Mouse (Mus musculus) cortical plate, adult 2 months (tissue): ENCODE measurements around the gene Hepacam2. TPM values are rescaled to one million over a fixed set of nuclear protein-coding genes. Genes with fewer than 3 reads are reported as not detected.

Experiments used
- H3K27ac ChIP-seq: fragments of 200-500 bp; 2 replicates; pipeline ENCODE4 v1.5.1; 2012; ENCODE audit warnings: low read length, control low read depth, inconsistent platforms; ENCODE audit not compliant: insufficient read depth
- H3K4me1 ChIP-seq: fragments of 200-500 bp; 2 replicates; pipeline ENCODE4 v1.6.1; 2011; ENCODE audit warnings: low read length; ENCODE audit not compliant: control insufficient read depth, insufficient read depth
- H3K4me3 ChIP-seq: fragments of 200-500 bp; 2 replicates; pipeline ENCODE4 v1.5.1; 2011; ENCODE audit warnings: mild to moderate bottlenecking, low read length, control low read depth; ENCODE audit not compliant: insufficient read depth
- CTCF ChIP-seq: fragments of 200-500 bp; IDR thresholded peaks from 2 replicates; pipeline ENCODE4 v1.5.1; 2011; ENCODE audit warnings: mild to moderate bottlenecking, control low read depth, low read length; ENCODE audit not compliant: insufficient read depth; ENCODE audit errors: extremely low read depth
- POLR2A ChIP-seq: fragments of 200-500 bp; IDR thresholded peaks from 2 replicates; pipeline ENCODE4 v1.6.1; 2011; ENCODE audit warnings: mild to moderate bottlenecking, low read length, control low read depth; ENCODE audit not compliant: insufficient read depth; ENCODE audit errors: extremely low read depth
- polyA plus RNA-seq: library from polyadenylated mRNA; depleted of rRNA; stranded (reverse); fragments of >200 nt; gene quantifications from 2 replicates; pipeline ENCODE4 v1.2.3, GENCODE M21; 2012

The Hepacam2 gene
- polyA plus RNA-seq, 1 experiment: 0.38 TPM

DNA sequence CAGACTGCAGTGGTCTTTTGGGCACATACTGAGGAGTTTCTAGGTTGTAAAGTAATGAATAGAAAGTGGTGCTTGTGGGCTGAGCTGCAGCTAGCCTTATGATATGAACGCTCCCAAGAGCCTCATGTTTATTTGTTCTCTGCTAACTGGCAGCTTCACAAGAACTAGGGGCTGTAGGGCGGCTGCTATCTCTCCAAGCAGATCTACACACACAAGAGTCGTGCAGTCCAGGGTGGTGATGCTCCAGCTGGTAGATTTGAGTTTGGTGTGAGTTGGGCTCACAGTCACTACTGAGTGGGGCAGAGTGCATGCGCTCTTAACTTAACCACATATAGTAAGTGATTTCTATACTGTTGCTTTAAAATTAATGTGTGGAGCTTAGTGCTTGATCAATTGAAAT lies 9.0 kb upstream of the Hepacam2 start:
- Histone ChIP-seq H3K4me3 (no peak overlapping the region), H3K27ac (no peak overlapping the region), H3K4me1 (no peaks in the 10 kb centered on the region)
- TF ChIP-seq POLR2A (no peak), CTCF (no peak)

- H3K4me3 ChIP-seq: no peak overlapping the region
- no peak overlapping the region for H3K27ac ChIP-seq
- TF ChIP-seq POLR2A (no peak), CTCF (no peak)
- H3K4me1 ChIP-seq: no peaks in the 10 kb centered on the region
Measured at GRCm38 (mm10) chr6:3505289-3505688, 7.2 kb upstream of the Hepacam2 start.

- no peak overlapping the region for H3K4me3 ChIP-seq
- H3K27ac ChIP-seq: no peak overlapping the region
- H3K4me1 ChIP-seq: no peaks in the 10 kb centered on the region
- TF ChIP-seq CTCF (no peak), POLR2A (no peak)
Measured at GRCm38 (mm10) chr6:3500286-3500685, 2.2 kb upstream of the Hepacam2 start.

GRCm38 (mm10) chr6:3496210-3496609 lies 1.9 kb downstream of the Hepacam2 start:
- no peak overlapping the region for H3K27ac ChIP-seq
- no peaks in the 10 kb centered on the region for H3K4me1 ChIP-seq
- no peak overlapping the region for H3K4me3 ChIP-seq
- TF ChIP-seq POLR2A (no peak), CTCF (0 out of 2 replicates have a peak, but pooled peaks have one; percentile 8)

DNA sequence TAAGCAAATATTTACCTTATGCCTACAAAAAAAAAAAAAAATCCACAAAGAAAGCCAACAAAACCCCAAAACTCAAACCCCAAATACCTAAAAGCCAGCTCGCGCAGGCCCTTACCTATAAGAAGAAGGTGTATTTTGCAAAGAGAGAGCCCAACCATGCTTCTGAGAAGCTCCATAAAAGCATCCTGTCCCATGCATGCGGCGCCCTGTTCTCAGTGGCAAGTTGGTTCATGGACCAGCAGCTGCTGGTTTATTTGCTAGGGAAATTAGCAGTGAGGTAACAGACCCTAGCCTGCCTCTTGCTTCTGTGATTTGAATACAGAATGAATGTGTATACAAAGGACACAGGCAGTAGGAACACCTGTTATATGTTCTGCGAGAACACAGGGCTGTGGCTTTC lies 3.8 kb downstream of the Hepacam2 start:
- H3K4me1 ChIP-seq: no peaks in the 10 kb centered on the region
- no peak overlapping the region for H3K4me3 ChIP-seq
- no peak overlapping the region for H3K27ac ChIP-seq
- no peak for TF ChIP-seq POLR2A
- TF ChIP-seq CTCF: no peak

DNA sequence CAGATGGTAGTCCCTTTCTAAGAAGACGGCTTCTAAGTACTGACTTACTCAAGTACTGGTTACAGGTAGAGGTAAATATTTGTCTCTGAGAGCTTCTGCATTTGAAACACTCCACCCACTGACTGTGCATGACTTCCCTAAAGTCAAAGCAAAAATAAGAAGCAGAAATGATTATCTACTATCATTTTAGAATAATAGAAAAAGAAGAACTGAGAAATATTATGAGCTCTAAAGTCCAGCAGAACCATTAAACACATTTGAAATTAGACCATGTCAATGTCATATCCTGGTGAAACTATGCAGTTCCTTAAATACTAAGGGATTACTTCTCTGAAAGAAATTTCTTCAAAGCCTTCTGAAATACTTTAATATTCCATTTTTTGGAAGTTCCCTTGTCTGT lies 10.7 kb downstream of the Hepacam2 start:
- TF ChIP-seq CTCF: no peak
- TF ChIP-seq POLR2A: no peak
- no peak overlapping the region for H3K27ac ChIP-seq
- H3K4me3 ChIP-seq: no peak overlapping the region
- no peaks in the 10 kb centered on the region for H3K4me1 ChIP-seq

- H3K4me3 ChIP-seq: no peak overlapping the region
- H3K4me1 ChIP-seq: no peaks in the 10 kb centered on the region
- H3K27ac ChIP-seq: no peak overlapping the region
- no peak for TF ChIP-seq POLR2A
- TF ChIP-seq CTCF: no peak
Measured at GRCm38 (mm10) chr6:3485133-3485532, 13.0 kb downstream of the Hepacam2 start.

- Histone ChIP-seq H3K4me1 (no peaks in the 10 kb centered on the region), H3K4me3 (no peak overlapping the region), H3K27ac (no peak overlapping the region)
- TF ChIP-seq CTCF (no peak), POLR2A (no peak)
Measured at GRCm38 (mm10) chr6:3481705-3482104, 16.4 kb downstream of the Hepacam2 start.

- TF ChIP-seq POLR2A (no peak), CTCF (no peak)
- Histone ChIP-seq H3K4me1 (no peaks in the 10 kb centered on the region), H3K4me3 (no peak overlapping the region), H3K27ac (no peak overlapping the region)
Measured at GRCm38 (mm10) chr6:3479853-3480252, 18.2 kb downstream of the Hepacam2 start.

DNA sequence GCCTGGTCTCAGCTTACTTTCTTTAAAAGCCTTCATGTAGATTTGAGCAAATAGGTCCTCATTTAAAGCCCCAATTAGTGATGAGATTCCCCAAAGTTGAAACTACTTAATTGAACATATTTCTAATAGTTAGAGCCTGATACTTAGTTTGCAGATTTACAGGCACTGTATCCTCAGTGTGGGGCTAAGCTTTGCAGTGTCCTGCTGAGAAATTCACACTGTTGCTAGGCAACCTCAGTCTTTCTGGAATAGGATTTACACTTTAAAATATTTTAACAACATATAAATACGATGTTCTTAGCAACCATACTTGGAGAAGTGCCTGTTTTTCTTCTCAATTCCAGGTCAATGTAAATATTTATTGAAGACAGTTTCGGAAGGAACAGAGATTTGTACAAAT lies 21.8 kb downstream of the Hepacam2 start:
- TF ChIP-seq POLR2A (no peak), CTCF (no peak)
- Histone ChIP-seq H3K4me3 (no peak overlapping the region), H3K27ac (no peak overlapping the region), H3K4me1 (no peaks in the 10 kb centered on the region)
